Mouse (Mus musculus) thymus, adult 2 months (tissue): ENCODE results near the gene Man2b1.

Experiments used
- CTCF ChIP-seq: fragments of 200-500 bp; IDR thresholded peaks from 2 replicates; pipeline ENCODE4 v1.5.1; 2012; ENCODE audit warnings: mild to moderate bottlenecking, control low read depth, low read length, moderate library complexity, borderline replicate concordance; ENCODE audit not compliant: control insufficient read depth, poor library complexity, insufficient read depth; ENCODE audit errors: extremely low read depth
- POLR2A ChIP-seq: fragments of 200-500 bp; IDR thresholded peaks from 2 replicates; pipeline ENCODE4 v1.6.1; 2012; ENCODE audit warnings: mild to moderate bottlenecking, low read length, control low read depth, moderate library complexity; ENCODE audit not compliant: control insufficient read depth, poor library complexity, insufficient read depth; ENCODE audit errors: extremely low read depth

- TF ChIP-seq POLR2A (peak; percentile 94), CTCF (0 out of 2 replicates have a peak, but pooled peaks have one; percentile 34)
Measured at GRCm38 (mm10) chr8:85071514-85072281, 11.4 kb upstream of the Man2b1 start, which contains the start of gene Dhps.
